Mouse (Mus musculus) hindbrain, embryonic 14.5 days (tissue): Measurements from ENCODE around the gene Hbq1b. TPM values are rescaled to one million over a fixed set of nuclear protein-coding genes. Genes with fewer than 3 reads are reported as not detected.

Source experiments
- ATAC-seq: fragments of 200-750 bp; cut with Nextera tagmentation; 2 replicates; pipeline ENCODE4 v1.8.0; 2017; ENCODE audit warnings: moderate number of reproducible peaks, mild to moderate bottlenecking, moderate TSS enrichment, moderate library complexity; ENCODE audit not compliant: low FRiP score
- DNase-seq: peaks from one replicate; pipeline ENCODE4 v3.0.0-alpha.2; 2015; ENCODE audit warnings: low spot score
- H3K27ac ChIP-seq: fragments of 300-500 bp; sonication (generic); 2 replicates; pipeline ENCODE4 v1.5.1; 2014; ENCODE audit warnings: mild to moderate bottlenecking, moderate library complexity
- H3K27me3 ChIP-seq: fragments of 300-500 bp; sonication (generic); 2 replicates; pipeline ENCODE4 v1.6.1; 2014; ENCODE audit warnings: mild to moderate bottlenecking, low read length, mixed read lengths; ENCODE audit not compliant: control insufficient read depth, insufficient read depth
- H3K36me3 ChIP-seq: fragments of 300-500 bp; sonication (generic); replicated peaks from 2 replicates; pipeline ENCODE4 v1.6.1; 2014; ENCODE audit not compliant: control insufficient read depth, insufficient read depth
- H3K4me1 ChIP-seq: fragments of 300-500 bp; sonication (generic); replicated peaks from 2 replicates; pipeline ENCODE4 v1.6.1; 2014; ENCODE audit warnings: antibody characterized with exemption, low read length, mixed read lengths; ENCODE audit not compliant: control insufficient read depth, insufficient read depth
- H3K4me2 ChIP-seq: fragments of 300-500 bp; sonication (generic); replicated peaks from 2 replicates; pipeline ENCODE4 v1.6.1; 2014; ENCODE audit warnings: mild to moderate bottlenecking, moderate library complexity
- H3K4me3 ChIP-seq: fragments of 300-500 bp; sonication (generic); replicated peaks from 2 replicates; pipeline ENCODE4 v1.5.1; 2014; ENCODE audit warnings: mild to moderate bottlenecking, low read length
- H3K9ac ChIP-seq: fragments of 300-500 bp; sonication (generic); 2 replicates; pipeline ENCODE4 v1.6.1; 2014
- H3K9me3 ChIP-seq: fragments of 300-500 bp; sonication (generic); 2 replicates; pipeline ENCODE4 v1.6.1; 2016; ENCODE audit warnings: low read length; ENCODE audit not compliant: control insufficient read depth
- WGBS: fragments of 180-500 bp; shearing (Covaris S2); extraction: QIAGEN DNeasy Blood & Tissue Kit; methylation state at CpG from one replicate; pipeline ENCODE4 v1.1.7; 2014; 5-methylcytosine and 5-hydroxymethylcytosine counted together
- polyA plus RNA-seq: library from polyadenylated mRNA; unstranded; fragments of >200 nt; fragmentation: Nextera tagmentation; extraction: Ambion mirVana; gene quantifications from 2 replicates; pipeline ENCODE4 v1.2.1, GENCODE M21; 2014

Gene Hbq1b
- polyA plus RNA-seq, 1 experiment from 2014 or later, result 0.82 TPM

DNA sequence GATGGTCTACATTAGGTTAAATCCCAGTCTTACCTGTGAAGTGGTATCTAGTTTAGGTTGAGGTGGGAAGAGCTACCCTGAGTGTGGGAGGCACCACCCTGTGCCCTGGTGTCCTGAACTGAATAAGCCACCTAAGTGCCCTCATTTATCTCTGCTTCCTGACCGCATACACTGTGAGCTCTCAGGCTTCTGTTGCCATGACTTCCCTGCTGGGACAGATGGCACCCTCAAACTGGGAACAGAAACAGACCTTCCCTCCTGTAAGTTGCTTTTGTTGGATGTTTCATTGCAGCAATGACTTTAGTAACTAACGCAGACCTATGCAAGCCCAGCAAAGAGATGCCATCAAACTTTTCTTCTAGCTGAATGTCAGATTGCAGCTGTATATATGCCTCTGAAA, 46.5 kb downstream of the Hbq1b start:
- H3K4me1 ChIP-seq, result no peaks in the 10 kb centered on the region; the same call in 1 of the 2 replicates
- H3K27me3 ChIP-seq, result no peaks in the 10 kb centered on the region
- H3K36me3 ChIP-seq, result no peaks in the 10 kb centered on the region
- 75% methylated on average over 2 of the region's 2 CpGs for whole genome bisulfite sequencing
- ATAC-seq (no peak), DNase-seq (no peak)
- no peak overlapping the region for H3K4me2 ChIP-seq
- no peak overlapping the region for H3K27ac ChIP-seq
- peaks cover 5% of the 10 kb centered on the region; the same call in 1 of the 2 replicates for H3K9me3 ChIP-seq
- H3K9ac ChIP-seq, result no peak overlapping the region
- no peak overlapping the region for H3K4me3 ChIP-seq

DNA sequence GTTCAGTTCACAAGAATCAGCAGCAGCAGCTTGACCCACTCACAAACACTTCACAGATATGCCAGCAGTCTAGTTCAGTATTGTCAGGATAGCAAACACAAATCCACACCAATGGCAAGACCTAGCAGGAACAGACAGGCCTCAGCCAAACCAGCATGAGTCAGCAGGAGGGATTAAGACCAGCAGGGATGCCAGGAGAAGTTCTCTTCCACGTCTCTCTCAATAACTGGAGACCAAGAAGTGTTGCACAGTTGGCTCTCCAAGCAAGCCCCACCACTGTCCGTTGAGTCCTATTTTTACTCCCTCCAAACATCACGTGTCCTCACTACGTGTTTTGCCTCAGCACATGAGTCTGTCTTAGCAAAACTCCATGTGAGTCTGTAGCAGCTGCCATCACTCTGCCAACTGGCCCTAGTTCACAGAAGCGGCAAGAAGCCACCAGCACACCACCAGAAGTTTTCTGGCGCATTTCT, 49.7 kb downstream of the Hbq1b start:
- WGBS, result 91% methylated on average over 6 of the region's 6 CpGs
- H3K36me3 ChIP-seq, result no peaks in the 10 kb centered on the region
- no peaks in the 10 kb centered on the region for H3K4me1 ChIP-seq
- peaks cover 5% of the 10 kb centered on the region; the same call in 1 of the 2 replicates for H3K9me3 ChIP-seq
- no peak for DNase-seq
- no peak overlapping the region for H3K4me2 ChIP-seq
- H3K4me3 ChIP-seq, result no peak overlapping the region
- H3K27ac ChIP-seq, result no peak overlapping the region
- no peaks in the 10 kb centered on the region for H3K27me3 ChIP-seq
- no peak for ATAC-seq
- no peak overlapping the region for H3K9ac ChIP-seq

Other genes starting within 250 kb of the Hbq1b start
- not detected in 2 replicates for gene Il9r, start 86.7 kb upstream of the Hbq1b start, polyA plus RNA-seq
- gene Snrnp25, start 81.5 kb upstream of the Hbq1b start, polyA plus RNA-seq, result 48.6 and 49.9 TPM in 2 replicates
- gene Rhbdf1, start 64.7 kb upstream of the Hbq1b start, polyA plus RNA-seq, result 18.9 and 20.0 TPM in 2 replicates
- 29.7 and 37.5 TPM in 2 replicates for gene Mpg, start 60.5 kb upstream of the Hbq1b start, polyA plus RNA-seq
- gene Nprl3, start 19.3 kb upstream of the Hbq1b start, polyA plus RNA-seq, result 23.7 and 35.3 TPM in 2 replicates
- gene Hba-x, start 10.6 kb upstream of the Hbq1b start, polyA plus RNA-seq, result 38.0 and 95.6 TPM in 2 replicates
- gene Hba-a1, start 3.5 kb upstream of the Hbq1b start, polyA plus RNA-seq, result 2,517 and 2,859 TPM in 2 replicates
- 6,611 and 7,624 TPM in 2 replicates for gene Hba-a2, start 9.5 kb downstream of the Hbq1b start, polyA plus RNA-seq
- 0.96 and 1.2 TPM in 2 replicates for gene Hbq1a, start 13.1 kb downstream of the Hbq1b start, polyA plus RNA-seq
- gene Sh3pxd2b, start 60.9 kb downstream of the Hbq1b start, polyA plus RNA-seq, result 21.8 and 23.4 TPM in 2 replicates
- 53.7 and 55.9 TPM in 2 replicates for gene Ubtd2, start 168.4 kb downstream of the Hbq1b start, polyA plus RNA-seq
- gene Efcab9, start 245.1 kb downstream of the Hbq1b start, polyA plus RNA-seq, result not detected in 2 replicates
- gene Stk10, start 246.3 kb downstream of the Hbq1b start, polyA plus RNA-seq, result 1.8 and 2.2 TPM in 2 replicates